ENCODE assay signal across 12 mouse cellular contexts in the genomic region with DNA sequence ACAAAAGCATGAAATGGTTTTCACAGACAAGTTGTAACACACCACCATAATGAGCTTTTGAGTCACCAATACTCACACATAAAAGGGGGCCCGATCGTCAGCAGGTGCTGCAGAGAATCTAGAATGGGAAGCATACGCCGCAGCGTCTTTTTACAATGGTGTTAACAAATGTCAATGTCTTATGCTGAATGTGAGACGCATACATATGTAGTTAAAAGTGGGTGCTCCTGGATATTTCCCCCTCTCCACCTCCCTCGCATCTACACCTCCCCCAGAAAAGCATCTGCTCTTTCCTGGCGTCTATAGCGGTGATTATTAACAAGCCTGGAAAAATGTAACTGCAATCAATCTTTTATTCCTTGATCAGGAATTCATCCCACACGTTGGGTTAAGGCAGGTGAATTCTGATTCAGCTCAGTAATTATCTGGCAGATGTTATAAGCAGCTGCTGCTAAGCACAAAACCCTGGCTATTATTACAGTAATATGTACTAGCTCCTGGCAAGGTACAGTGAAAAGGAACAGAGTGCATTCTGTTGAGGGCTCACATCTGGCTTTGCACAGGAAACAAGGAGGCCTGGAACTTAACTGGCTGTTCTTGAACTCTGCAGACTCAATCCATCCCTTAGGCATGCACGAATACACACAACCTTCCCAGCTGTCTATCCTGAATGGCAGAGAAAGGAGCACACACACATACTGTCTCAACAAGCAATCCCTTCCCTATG.
DNase-seq lines count a peak whose midpoint lies in the region; ATAC-seq and TF ChIP-seq lines count a peak whose summit lies in the region.
"Had no signal": no experiment of that assay in that cellular context is flagged by ENCODE, and none has a peak within 500 bp of the region (broad histone marks: within the 10 kb centered on the region; RNA-seq: fewer than 3 reads in every experiment).

No protein-coding gene starts in this region.

- intact Hi-C loops in left cerebral cortex, adult 2 months (cut with DNase I), result no loop called here

- ATAC-seq in kidney, postnatal 0 days (replicated peaks; ENCODE audit: low FRiP score, low read depth), result no peak

- no peaks in the 10 kb centered on the region for H3K27me3 ChIP-seq in kidney, postnatal 0 days (ENCODE audit: insufficient read depth, low read length)

- no peak for TF ChIP-seq CTCF in kidney, postnatal 0 days (IDR thresholded peaks at IDR 0.05; ENCODE audit: low read depth)
- no peak for TF ChIP-seq CTCF in left cerebral cortex, adult 2 months (IDR thresholded peaks at IDR 0.05)

- no peaks in the 10 kb centered on the region for H3K36me3 ChIP-seq in kidney, postnatal 0 days (ENCODE audit: insufficient read depth, low read length)

- H3K9me3 ChIP-seq in kidney, postnatal 0 days (replicated peaks; ENCODE audit: low read length), result no peaks in the 10 kb centered on the region

- no peak overlapping the region for H3K27ac ChIP-seq in kidney, postnatal 0 days
- peak overlapping the region; percentile 57 for H3K27ac ChIP-seq in left cerebral cortex, adult 2 months
- H3K27ac ChIP-seq: gastrocnemius, adult 2 months had no signal

- H3K4me2 ChIP-seq in kidney, postnatal 0 days (ENCODE audit: low read length), result no peak overlapping the region

- WGBS in kidney, postnatal 0 days, result 63% methylated on average over 11 of the region's 11 CpGs

- no peak overlapping the region for H3K4me3 ChIP-seq in kidney, postnatal 0 days (replicated peaks; ENCODE audit: low read depth, low read length)
- no peak overlapping the region for H3K4me3 ChIP-seq in left cerebral cortex, adult 2 months
- H3K4me3 ChIP-seq: gastrocnemius, adult 2 months; myocyte had no signal

- H3K9ac ChIP-seq in kidney, postnatal 0 days (ENCODE audit: low read depth, low read length), result no peak overlapping the region

- H3K4me1 ChIP-seq in kidney, postnatal 0 days (replicated peaks; ENCODE audit: insufficient read depth, low read length), result no peaks in the 10 kb centered on the region

- DNase-seq in kidney, postnatal 0 days (ENCODE audit: low spot score), result peak; percentile 55
- no peak for DNase-seq in kidney, postnatal 36 days
- peak; percentile 20 to 25 for DNase-seq in frontal cortex, postnatal 14 days (ENCODE audit: low spot score in 2 of 2)
- DNase-seq in left cerebral cortex, adult 2 months (ENCODE audit: extremely low spot score in 1 of 2, low spot score in 2 of 2), result peak; percentile 28 to 39
- peak; percentile 42 for DNase-seq in right cerebral cortex, postnatal 25 days
- DNase-seq in adrenal gland, adult 8-10 months, result no peak
- no peak for DNase-seq in gastrocnemius, postnatal 10 days
- no peak for DNase-seq in thymus, postnatal 0 days (ENCODE audit: low spot score)
- DNase-seq: adrenal gland, postnatal 25 days; gastrocnemius, adult 2 months; thymus, postnatal 25 days had no signal

Comparison
In these comparisons a context has a peak if more than half of its experiments do, and no peak if none do; other contexts are left out.
1. DNase-seq: peak in kidney, postnatal 0 days (single experiment), frontal cortex, postnatal 14 days (2 of 2), left cerebral cortex, adult 2 months (2 of 2) and right cerebral cortex, postnatal 25 days (single experiment); none in kidney, postnatal 36 days (0 of 2), adrenal gland, adult 8-10 months (single experiment), gastrocnemius, postnatal 10 days (single experiment) and thymus, postnatal 0 days (single experiment).